18 mouse cellular contexts compared by ENCODE assay signal in the genomic region with DNA sequence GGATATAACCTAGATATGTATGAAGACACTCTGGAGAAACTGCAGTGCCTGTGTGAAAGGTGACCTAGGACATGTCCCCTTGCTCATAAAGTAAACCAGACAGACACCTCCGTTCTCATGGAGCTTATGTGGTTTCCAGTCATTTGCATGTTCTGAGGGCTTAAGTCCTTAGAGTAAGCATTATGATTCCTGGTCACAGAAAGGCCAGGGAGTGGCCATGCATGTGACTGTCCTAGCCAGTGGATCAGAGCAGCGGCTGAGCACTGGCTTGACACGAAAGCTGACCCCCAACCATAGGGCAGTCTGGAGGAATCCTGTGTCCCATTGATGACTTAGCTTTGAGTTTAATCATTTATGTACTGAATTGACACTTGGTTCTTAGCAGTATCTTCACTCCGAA. TPM values are rescaled to one million over a fixed set of nuclear protein-coding genes. Genes with fewer than 3 reads are reported as not detected.
A peak's percentile ranks its signal among the peaks of the same experiment; 100 is the strongest.
DNase-seq lines count a peak whose midpoint lies in the region; ATAC-seq and TF ChIP-seq lines count a peak whose summit lies in the region.
"Had no signal": no experiment of that assay in that cellular context is flagged by ENCODE, and none has a peak within 500 bp of the region (broad histone marks: within the 10 kb centered on the region; RNA-seq: fewer than 3 reads in every experiment).

No protein-coding gene starts in this region.

- no peak overlapping the region for H3K4me3 ChIP-seq in heart, adult 2 months
- H3K4me3 ChIP-seq in C2C12 (ENCODE audit: insufficient read depth, poor library complexity, severe bottlenecking): no peak overlapping the region
- H3K4me3 ChIP-seq in myocyte: no peak overlapping the region
- no peak overlapping the region for H3K4me3 ChIP-seq in midbrain, embryonic 13.5 days (replicated peaks)
- H3K4me3 ChIP-seq: embryonic facial prominence, embryonic 13.5 days; forebrain, embryonic 12.5 days; hindbrain, embryonic 13.5 days had no signal

- H3K27me3 ChIP-seq in heart, adult 2 months (ENCODE audit: control insufficient read depth, insufficient read depth, low read length): no peaks in the 10 kb centered on the region
- H3K27me3 ChIP-seq in C2C12 (ENCODE audit: control insufficient read depth, insufficient read depth, insufficient read length): no peaks in the 10 kb centered on the region
- no peaks in the 10 kb centered on the region for H3K27me3 ChIP-seq in myocyte (ENCODE audit: control insufficient read depth, insufficient read depth, insufficient read length)
- no peaks in the 10 kb centered on the region; the same call in 1 of the 2 replicates for H3K27me3 ChIP-seq in midbrain, embryonic 13.5 days
- H3K27me3 ChIP-seq: CH12.LX; embryonic facial prominence, embryonic 13.5 days; Patski had no signal

- no peak overlapping the region for H3K9ac ChIP-seq in heart, adult 2 months (ENCODE audit: low read depth, low read length)
- H3K9ac ChIP-seq in midbrain, embryonic 13.5 days (replicated peaks): no peak overlapping the region
- H3K9ac ChIP-seq: embryonic facial prominence, embryonic 13.5 days; forebrain, embryonic 12.5 days; hindbrain, embryonic 13.5 days had no signal

- H3K79me3 ChIP-seq in C2C12 (ENCODE audit: low read depth): peaks cover 90% of the 10 kb centered on the region

- WGBS in heart, adult 2 months: 56% methylated on average over 4 of the region's 4 CpGs
- 42% methylated on average over 4 of the region's 4 CpGs for WGBS in midbrain, embryonic 13.5 days

- peaks cover 28% of the 10 kb centered on the region for H3K4me1 ChIP-seq in heart, adult 2 months (ENCODE audit: control insufficient read depth, insufficient read depth, low read length)
- H3K4me1 ChIP-seq in midbrain, embryonic 13.5 days (replicated peaks): peaks cover 49% of the 10 kb centered on the region

- intact Hi-C loops in heart, adult 2 months (cut with DNase I): no loop called here

- H3K4me2 ChIP-seq in myocyte (ENCODE audit: low read depth): peak overlapping the region; percentile 84
- H3K4me2 ChIP-seq in midbrain, embryonic 13.5 days (replicated peaks): no peak overlapping the region
- H3K4me2 ChIP-seq: embryonic facial prominence, embryonic 13.5 days; forebrain, embryonic 12.5 days; hindbrain, embryonic 13.5 days had no signal

- H3K9me3 ChIP-seq in midbrain, embryonic 13.5 days: no peaks in the 10 kb centered on the region
- H3K9me3 ChIP-seq: embryonic facial prominence, embryonic 13.5 days; forebrain, embryonic 12.5 days; hindbrain, embryonic 13.5 days had no signal

- no peak for TF ChIP-seq POLR2A in heart, adult 2 months (IDR thresholded peaks at IDR 0.05; ENCODE audit: insufficient read depth, low read depth, low read length)
- TF ChIP-seq POLR2A in myocyte (IDR thresholded peaks at IDR 0.05; ENCODE audit: insufficient read length, low read depth): peak; percentile 21

- no peak for TF ChIP-seq CTCF in heart, adult 2 months (IDR thresholded peaks at IDR 0.05)
- TF ChIP-seq CTCF in C2C12 (IDR thresholded peaks at IDR 0.05; ENCODE audit: control insufficient read depth, insufficient read depth, insufficient read length): no peak

- ATAC-seq in midbrain, embryonic 13.5 days: no peak
- ATAC-seq: forebrain, embryonic 16.5 days; hindbrain, postnatal 0 days; Patski had no signal

- TF ChIP-seq EP300 in heart, adult 2 months (IDR thresholded peaks at IDR 0.05; ENCODE audit: insufficient read depth, low read depth, low read length): no peak

- H3ac ChIP-seq in C2C12 (ENCODE audit: control insufficient read depth, insufficient read length, low read depth) (peak overlapping the region; percentile 22), myocyte (ENCODE audit: control insufficient read depth, insufficient read length) (no peak overlapping the region)

- H3K79me2 ChIP-seq in heart, adult 2 months (replicated peaks; ENCODE audit: control insufficient read depth, insufficient read depth, low read length): peaks cover 3% of the 10 kb centered on the region
- H3K79me2 ChIP-seq in C2C12 (ENCODE audit: control insufficient read depth, insufficient read depth) (peaks cover 96% of the 10 kb centered on the region), myocyte (ENCODE audit: control insufficient read depth, insufficient read depth) (peaks cover 91% of the 10 kb centered on the region)

- no peak for DNase-seq in heart, adult 2 months
- DNase-seq in heart, adult 8-10 months (ENCODE audit: low spot score): no peak
- peak; percentile 48 for DNase-seq in kidney, adult 9 months
- DNase-seq in kidney, adult 18-20 months: no peak
- DNase-seq: cerebellum, adult 18-20 months; cerebellum, adult 9-11 months; cerebellum, postnatal 36 days; gastrocnemius, postnatal 25 days had no signal

- peak overlapping the region; percentile 55 for H3K27ac ChIP-seq in heart, adult 2 months
- no peak overlapping the region for H3K27ac ChIP-seq in midbrain, embryonic 13.5 days
- H3K27ac ChIP-seq: embryonic facial prominence, embryonic 13.5 days; forebrain, embryonic 12.5 days; hindbrain, embryonic 13.5 days had no signal

- no peaks in the 10 kb centered on the region; the same call in none of the 2 replicates for H3K36me3 ChIP-seq in heart, adult 2 months (ENCODE audit: control insufficient read depth, insufficient read depth, low read length)
- peaks cover 4% of the 10 kb centered on the region for H3K36me3 ChIP-seq in C2C12 (ENCODE audit: control insufficient read depth, insufficient read depth)
- H3K36me3 ChIP-seq in myocyte (ENCODE audit: control insufficient read depth, insufficient read depth): no peaks in the 10 kb centered on the region
- no peaks in the 10 kb centered on the region for H3K36me3 ChIP-seq in midbrain, embryonic 13.5 days
- H3K36me3 ChIP-seq: embryonic facial prominence, embryonic 13.5 days; forebrain, embryonic 12.5 days; hindbrain, embryonic 13.5 days had no signal

TF ChIP-seq in C2C12, 6 proteins besides CTCF, POLR2A, EP300 and RAD21:
- TF ChIP-seq MAX (IDR thresholded peaks at IDR 0.05): no peak
- TF ChIP-seq USF1 (IDR thresholded peaks at IDR 0.05; ENCODE audit: low read depth): no peak
- TF ChIP-seq MYOG (IDR thresholded peaks at IDR 0.05; ENCODE audit: control insufficient read depth, extremely low read depth, insufficient read length): no peak
- no peak for TF ChIP-seq MYOD1 (IDR thresholded peaks at IDR 0.05; ENCODE audit: control insufficient read depth, insufficient read length, low read depth)

TF ChIP-seq in myocyte, 11 proteins besides CTCF, POLR2A, EP300 and RAD21:
- TF ChIP-seq REST (IDR thresholded peaks at IDR 0.05; ENCODE audit: insufficient read depth, insufficient read length) (no peak), CEBPB (IDR thresholded peaks at IDR 0.05; ENCODE audit: insufficient read depth, poor library complexity, severe bottlenecking) (no peak), POLR2AphosphoS2 (IDR thresholded peaks at IDR 0.05; ENCODE audit: insufficient read length, low read depth) (peak; percentile 17), TCF3 (IDR thresholded peaks at IDR 0.05; ENCODE audit: insufficient read length, low read depth) (no peak), SRF (IDR thresholded peaks at IDR 0.05; ENCODE audit: control insufficient read depth, insufficient read length, low read depth) (no peak), MYOD1 (IDR thresholded peaks at IDR 0.05; ENCODE audit: control insufficient read depth in 1 of 3, insufficient read length in 2 of 3, low read depth in 2 of 3) (peak in 1 of 3 experiments; percentile 34), MYOG (IDR thresholded peaks at IDR 0.05; ENCODE audit: control insufficient read depth in 1 of 3, insufficient read depth in 1 of 3, insufficient read length in 2 of 3, low read depth in 2 of 3) (peak in 1 of 3 experiments; percentile 9), E2F4 (IDR thresholded peaks at IDR 0.05; ENCODE audit: insufficient read depth) (no peak), MAX (IDR thresholded peaks at IDR 0.05; ENCODE audit: low read depth) (no peak), USF1 (IDR thresholded peaks at IDR 0.05; ENCODE audit: low read depth) (no peak), TCF12 (IDR thresholded peaks at IDR 0.05; ENCODE audit: insufficient read depth, poor library complexity, severe bottlenecking) (no peak)

RNA-seq across cellular contexts. Expression of gene Notch2, which starts 14.7 kb away (rescaled TPM):
- total RNA-seq in heart, adult 2 months (2021): 10 to 100 TPM; 14.9 to 18.1 TPM
- polyA plus RNA-seq in heart, adult 2 months (2012; rRNA removed): 10.0 and 14.1 TPM in 2 replicates
- total RNA-seq in heart, adult 8-10 months (2022): 10 to 100 TPM; 15.1 to 20.0 (median 15.4) TPM
- polyA plus RNA-seq in C2C12 (2012; fragmentation: generic; extraction: Trizol): 15.6 TPM
- polyA plus RNA-seq in myocyte (2012; fragmentation: generic; extraction: Trizol): 15.1 TPM
- polyA plus RNA-seq in midbrain, embryonic 13.5 days (2015; fragmentation: Nextera tagmentation; extraction: Ambion mirVana): 9.0 and 10.0 TPM in 2 replicates
